Mouse (Mus musculus): ENCODE measurements at regions not wholly inside any gene's neighbourhood (a gene's known extent, or its start where the extent isn't known, plus 50 kb on each side); places are given as distances from the start of the nearest gene placed in this dataset.

- ATAC-seq: no peak
Measured at GRCm38 (mm10) chr14:114864102-114864501, 227.9 kb upstream of the Gpc5 start.

GRCm38 (mm10) chr14:114869233-114869632 lies 222.8 kb upstream of the Gpc5 start:
- ATAC-seq: no peak

- no peak for ATAC-seq
Measured at GRCm38 (mm10) chr14:114875101-114875500, 216.9 kb upstream of the Gpc5 start.

DNA sequence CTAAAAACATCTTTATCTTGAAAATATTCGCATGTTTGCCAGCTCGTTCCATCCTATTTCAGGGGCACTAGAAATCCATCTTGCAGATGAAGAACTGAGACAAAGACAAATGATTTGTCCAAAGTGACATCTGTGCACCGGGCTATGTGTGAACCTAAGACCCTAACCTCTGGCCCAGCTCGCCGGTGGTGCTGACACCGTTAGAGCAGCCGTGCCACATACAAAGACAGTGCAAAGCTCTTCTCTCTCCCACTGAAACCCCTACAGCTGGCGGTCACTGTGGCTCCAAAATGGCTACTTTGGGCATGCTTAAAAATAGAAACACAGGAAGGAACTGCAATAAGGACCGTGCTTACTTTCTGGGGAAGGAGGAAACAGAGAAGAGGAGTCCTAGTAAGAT lies 215.6 kb upstream of the Gpc5 start:
- ATAC-seq: no peak

GRCm38 (mm10) chr14:114877477-114877876 lies 214.5 kb upstream of the Gpc5 start:
- no peak for ATAC-seq

DNA sequence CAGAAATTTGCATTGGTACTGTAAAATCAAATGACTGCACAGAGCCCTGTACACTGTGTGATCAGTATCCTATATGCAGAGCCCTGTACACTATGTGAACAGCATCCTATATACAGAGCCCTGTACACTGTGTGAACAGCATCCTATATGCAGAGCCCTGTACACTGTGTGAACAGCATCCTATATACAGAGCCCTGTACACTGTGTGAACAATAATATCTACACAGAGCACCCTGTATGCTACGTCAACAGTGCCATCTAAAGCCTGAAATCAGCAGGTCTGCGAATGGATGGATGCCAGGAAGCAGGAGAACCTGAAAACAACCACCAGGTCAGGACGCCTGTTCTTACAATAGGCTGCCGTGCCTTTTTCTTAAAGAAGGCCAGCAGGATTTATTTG lies 211.7 kb upstream of the Gpc5 start:
- no peak for ATAC-seq

GRCm38 (mm10) chr14:114904109-114904508 lies 187.9 kb upstream of the Gpc5 start:
- no peak for ATAC-seq

DNA sequence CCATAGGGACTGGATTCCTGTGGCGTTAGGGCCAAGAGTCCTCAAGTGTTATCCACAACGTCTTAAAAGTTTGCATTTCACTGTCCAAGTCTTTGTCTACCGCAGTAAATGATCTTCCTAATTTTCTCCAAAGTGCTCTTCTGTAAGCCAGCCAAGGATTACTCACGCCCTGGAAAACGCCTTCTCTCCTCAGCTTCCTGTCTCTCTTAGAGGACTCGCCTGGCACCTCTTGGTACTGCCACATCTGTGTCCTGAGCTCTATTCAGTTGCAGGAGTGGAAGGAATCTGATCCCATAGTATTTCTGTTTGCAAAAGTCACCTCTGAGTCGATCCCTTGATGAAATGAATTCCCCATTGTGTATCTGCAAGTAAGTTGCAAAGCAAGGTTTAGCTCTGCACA lies 179.7 kb upstream of the Gpc5 start:
- no peak for ATAC-seq

DNA sequence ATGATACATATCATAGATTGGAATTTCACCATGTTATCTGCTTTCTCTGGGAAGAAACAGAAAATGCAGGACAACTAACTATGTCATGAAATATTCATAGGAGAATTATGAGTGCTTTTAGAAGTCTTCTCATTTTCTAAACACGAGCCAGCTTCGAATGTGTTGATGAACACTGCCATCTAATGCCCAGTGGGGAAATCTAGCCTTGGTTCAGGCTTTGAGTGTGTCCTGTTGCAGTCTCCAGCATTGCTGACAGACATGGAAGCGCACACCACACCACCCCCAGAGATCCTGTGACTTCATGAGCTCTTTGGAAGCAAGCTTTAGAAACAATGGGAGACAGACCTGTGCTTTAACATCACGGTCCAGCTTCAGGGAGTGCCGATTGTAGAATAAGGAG lies 178.8 kb upstream of the Gpc5 start:
- ATAC-seq: no peak

DNA sequence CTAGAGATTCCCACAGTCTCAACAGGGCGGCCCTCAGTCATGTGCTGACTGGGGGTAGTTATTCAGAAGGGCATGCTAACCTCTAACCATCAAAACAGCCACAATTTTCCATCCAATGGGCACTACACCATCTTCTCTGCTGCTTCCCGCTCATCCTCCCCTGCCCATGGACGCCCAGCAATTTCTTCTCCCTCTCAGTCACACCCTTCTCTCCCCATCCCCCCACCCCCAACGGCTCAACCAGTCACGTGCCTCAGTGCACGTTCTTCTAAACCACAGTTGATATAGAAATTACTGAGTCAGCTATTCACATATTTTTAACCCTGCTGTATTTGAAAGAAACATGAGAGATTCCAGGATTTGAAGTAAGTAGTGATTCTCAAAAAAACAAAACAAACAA lies 146.3 kb upstream of the Gpc5 start:
- ATAC-seq: no peak

DNA sequence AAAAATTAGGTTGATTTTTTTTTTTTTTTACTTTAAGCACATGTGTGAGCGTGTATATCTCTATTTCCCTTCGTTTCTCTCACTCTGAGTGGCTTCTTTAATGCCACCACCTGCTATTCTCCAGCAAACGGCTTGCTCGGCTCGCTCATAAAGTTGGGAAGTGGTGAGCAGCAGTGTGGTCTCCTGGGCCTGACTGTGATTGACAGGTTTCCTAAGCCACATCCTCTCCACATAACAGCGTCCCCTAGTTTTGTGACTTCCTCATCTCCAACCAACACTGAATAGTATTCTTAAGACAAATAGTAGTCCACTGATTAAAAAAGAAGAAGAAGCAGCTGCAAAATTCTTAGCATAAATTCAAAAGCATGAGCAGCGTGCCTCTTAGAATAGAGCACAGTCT lies 145.7 kb upstream of the Gpc5 start:
- ATAC-seq: peak; percentile 52

DNA sequence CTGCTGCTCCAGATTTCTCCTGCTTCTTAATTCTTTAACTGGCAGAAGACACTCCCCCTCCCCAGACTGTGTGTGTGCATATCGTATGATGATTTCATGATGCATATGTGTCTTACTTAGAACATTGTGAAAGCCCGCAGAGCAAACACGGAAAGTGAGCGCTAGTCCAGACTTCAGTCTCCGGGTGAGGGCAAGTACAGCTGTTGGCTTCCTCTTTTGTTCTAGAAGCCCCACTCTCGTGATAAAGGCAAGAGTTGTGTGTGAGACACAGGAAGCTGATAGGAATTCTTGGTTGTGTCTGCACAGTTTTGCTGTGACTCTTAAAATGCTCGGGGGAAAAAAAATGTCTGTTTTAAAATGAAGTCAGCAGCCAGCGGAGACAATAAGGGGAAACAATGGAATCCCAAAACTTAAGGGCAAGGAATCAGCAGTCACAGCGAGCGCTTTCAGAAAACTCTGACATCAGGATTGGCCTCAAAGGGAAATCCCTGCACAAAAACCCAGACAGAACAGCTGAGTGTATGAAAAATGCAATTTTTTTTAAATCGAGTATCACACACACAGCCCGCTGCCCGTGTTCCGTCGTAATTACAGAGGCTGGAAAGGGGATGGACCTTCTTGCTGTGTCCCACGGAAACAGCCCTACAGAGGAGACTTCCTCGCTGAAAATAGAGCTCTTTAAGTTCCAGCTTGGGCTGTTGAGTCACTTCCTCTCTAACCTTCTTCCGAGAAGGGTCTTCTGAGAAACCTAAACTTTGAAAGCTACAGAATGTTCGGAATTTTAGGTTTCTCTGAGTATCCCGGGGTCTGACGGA lies 143.5 kb upstream of the Gpc5 start:
- peak; percentile 41 for ATAC-seq

DNA sequence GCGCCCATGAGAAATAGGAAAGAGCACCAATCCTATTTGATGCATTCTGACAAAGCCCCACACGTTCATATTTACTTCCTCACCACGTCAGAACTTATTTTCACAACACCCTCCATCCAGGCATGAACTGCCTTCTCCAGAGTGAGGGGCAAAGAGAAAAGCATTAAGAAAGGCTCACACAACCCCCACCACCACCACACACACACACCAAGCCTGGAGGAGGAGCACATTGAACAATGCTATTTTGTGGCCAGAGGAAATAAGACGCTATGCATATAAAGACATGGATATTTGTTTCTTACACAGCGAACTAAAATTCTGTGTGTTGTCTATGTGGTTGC lies 142.9 kb upstream of the Gpc5 start:
- no peak for ATAC-seq

DNA sequence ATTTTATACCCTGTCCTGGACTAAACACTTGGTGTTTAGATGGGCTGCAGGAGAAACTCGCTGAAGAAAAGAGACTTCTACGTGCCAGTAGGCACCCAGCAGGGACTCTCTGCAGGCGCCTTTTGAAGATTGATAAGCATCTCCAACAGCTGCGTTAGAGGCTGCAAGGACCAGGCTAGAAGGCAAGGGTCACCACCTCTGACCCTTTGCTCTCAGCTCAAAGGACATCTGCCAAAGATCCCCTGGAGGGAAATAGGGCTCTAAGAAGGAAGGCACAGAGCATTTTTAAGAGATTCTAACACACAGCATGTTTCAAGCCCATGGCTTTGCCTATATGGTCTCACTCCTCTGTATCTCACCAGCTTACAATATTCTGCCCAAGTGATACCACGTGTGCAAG lies 139.7 kb upstream of the Gpc5 start:
- ATAC-seq: no peak

DNA sequence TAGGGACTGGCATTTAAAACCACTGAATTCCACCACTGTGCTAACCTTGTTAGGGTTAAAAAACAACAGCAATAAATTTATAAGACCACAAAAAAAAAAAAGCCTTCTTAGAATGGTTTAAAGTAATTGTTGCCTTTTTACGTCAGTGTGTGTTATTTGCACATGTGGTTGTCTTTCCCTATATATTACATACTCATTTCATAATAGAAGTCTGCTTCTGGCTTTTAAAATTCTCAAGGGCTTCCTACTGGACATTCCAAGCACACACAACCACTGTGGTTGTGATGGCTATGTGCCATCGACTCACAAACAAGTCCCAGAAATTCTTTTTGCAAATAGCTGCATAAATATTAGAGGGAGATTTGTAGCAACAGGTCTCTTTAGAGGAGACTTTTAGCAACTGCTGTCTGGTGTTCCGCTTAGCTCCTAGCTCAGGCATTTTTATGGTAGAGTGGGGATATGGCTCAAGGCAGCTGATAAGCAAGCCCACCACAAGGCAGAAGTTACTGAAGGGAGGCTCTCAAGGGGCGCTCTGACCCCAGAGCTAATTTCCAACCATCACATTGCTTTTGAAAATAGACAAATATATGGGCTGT lies 138.8 kb upstream of the Gpc5 start:
- ATAC-seq: no peak

- ATAC-seq: no peak
Measured at GRCm38 (mm10) chr14:114954287-114954686, 137.7 kb upstream of the Gpc5 start.

DNA sequence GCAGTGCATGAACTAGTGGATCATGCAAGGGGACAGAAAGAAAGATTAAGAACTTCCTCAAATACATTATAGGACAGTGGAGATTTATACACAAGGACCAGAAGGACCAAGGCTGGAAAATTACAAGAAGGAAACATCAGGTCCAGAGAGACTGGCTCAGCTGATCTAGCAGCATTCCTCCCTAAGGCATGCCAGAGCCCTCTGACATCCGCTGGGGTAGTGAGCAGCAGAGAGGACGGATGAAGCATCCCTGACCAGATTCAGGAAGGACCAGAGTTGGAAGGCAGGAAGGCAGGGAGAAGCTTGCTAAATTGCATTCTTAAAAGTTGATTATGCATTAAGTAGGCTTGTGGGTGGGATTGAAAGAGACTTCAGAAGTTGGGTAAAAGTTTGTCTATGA lies 136.4 kb upstream of the Gpc5 start:
- no peak for ATAC-seq

- ATAC-seq: no peak
Measured at GRCm38 (mm10) chr14:114960273-114960672, 131.7 kb upstream of the Gpc5 start.

- ATAC-seq: no peak
Measured at GRCm38 (mm10) chr14:114965941-114966340, 126.1 kb upstream of the Gpc5 start.

- ATAC-seq: no peak
Measured at GRCm38 (mm10) chr14:114969020-114969419, 123.0 kb upstream of the Gpc5 start.

- no peak for ATAC-seq
Measured at GRCm38 (mm10) chr14:114981120-114981519, 110.9 kb upstream of the Gpc5 start.

GRCm38 (mm10) chr14:115003223-115003622 lies 88.8 kb upstream of the Gpc5 start:
- no peak for ATAC-seq

DNA sequence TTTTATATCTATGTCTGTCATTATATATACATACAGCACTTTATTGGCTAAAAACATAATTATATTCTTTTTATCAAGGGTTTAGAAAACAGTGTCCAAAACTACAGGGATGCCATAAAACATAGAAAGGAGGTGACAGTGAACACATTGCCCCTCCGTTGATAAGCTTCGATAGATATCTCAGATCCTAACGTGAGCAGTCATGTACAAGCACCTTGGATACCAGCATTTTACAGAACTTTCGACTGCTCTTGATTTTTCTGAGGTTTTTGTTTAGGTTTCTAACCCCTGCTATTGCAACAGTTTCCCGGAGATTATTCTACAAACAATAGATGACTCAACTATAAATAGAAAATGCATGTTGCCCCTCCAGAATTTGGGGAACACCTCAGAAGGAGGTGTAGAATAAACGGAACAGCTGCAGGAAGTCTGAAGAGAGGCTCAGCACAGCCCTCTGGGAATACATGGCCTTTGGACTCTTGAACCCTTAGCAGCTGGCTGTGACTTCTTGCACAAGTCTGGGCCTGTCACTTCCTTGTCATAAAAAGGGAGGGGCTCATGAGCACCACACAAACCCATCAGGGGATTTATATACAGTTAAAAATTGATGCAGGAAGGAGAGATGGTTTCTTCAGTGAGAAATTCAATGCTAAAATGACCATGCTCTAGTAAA lies 87.1 kb upstream of the Gpc5 start:
- no peak for ATAC-seq

DNA sequence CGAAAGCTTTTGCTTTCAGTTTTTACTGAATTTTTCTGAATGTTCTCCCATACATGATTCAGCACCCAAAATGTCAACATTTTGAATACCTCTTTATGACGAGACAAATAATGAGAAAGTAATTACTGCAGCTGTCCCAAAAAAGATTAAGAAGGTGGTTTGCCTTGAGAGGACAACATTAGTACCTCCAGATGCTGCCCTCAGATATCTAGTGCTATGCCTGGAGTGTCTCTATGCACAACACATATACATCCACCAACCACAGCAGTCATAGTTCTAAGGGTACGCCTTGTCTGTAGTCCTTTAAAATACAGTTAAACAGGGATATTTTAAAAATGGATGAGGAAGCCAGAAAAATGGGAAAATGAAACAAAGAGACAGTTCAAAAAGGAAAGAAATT lies 81.1 kb upstream of the Gpc5 start:
- no peak for ATAC-seq

Measured in activated CD4-positive, CD25-positive, alpha-beta regulatory T cell, adult 4 months (primary cell).